Mouse (Mus musculus): ENCODE measurements at regions not wholly inside any gene's neighbourhood (a gene's known extent, or its start where the extent isn't known, plus 50 kb on each side); places are given as distances from the start of the nearest gene placed in this dataset.
"Not testable (repeated sequence)": the region's sequence is repeated elsewhere in the genome, so short reads cannot be mapped to it uniquely, and the experiment has no call there.

DNA sequence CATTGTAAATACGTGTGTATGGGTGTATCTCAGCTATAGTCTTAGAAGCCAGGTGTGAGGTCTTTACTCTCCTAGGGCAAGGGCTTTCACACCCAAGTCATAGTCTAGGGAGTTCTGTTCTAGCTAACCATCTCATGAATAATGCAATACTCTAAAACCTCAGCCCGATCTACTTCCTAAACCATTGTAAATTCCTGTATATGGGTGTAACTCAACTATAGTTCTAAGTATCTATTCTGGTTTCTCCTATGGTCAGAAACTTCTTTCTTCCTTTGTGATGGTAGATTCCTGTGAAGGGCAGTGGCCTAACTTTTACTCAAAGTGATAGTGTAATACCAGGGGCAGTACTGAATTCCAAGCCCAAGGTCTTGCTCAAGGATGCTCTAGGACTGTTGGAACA lies 58.7 kb upstream of the Srd5a3 start:
- not testable (repeated sequence) for DNase-seq (ENCODE audit: low spot score)

DNA sequence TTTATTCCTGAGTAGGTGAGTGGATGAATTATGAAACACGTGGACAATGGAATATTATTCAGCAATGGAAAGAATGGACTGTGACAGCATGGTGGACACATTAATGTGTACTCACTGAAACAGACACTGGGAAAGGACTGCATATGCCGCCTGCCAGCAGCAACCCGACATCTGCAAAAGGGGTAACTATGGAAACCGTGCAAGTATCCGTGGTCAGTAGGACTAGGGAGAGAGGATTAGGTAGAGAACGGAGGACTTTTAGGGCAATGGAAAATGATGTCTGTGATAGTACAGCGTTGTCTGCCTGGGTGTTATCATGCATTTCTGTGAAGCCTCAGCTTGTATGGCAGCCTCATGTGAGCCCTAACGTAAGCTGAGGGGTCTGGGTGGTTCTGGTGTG lies 59.6 kb upstream of the Srd5a3 start:
- DNase-seq (ENCODE audit: low spot score): no peak

DNA sequence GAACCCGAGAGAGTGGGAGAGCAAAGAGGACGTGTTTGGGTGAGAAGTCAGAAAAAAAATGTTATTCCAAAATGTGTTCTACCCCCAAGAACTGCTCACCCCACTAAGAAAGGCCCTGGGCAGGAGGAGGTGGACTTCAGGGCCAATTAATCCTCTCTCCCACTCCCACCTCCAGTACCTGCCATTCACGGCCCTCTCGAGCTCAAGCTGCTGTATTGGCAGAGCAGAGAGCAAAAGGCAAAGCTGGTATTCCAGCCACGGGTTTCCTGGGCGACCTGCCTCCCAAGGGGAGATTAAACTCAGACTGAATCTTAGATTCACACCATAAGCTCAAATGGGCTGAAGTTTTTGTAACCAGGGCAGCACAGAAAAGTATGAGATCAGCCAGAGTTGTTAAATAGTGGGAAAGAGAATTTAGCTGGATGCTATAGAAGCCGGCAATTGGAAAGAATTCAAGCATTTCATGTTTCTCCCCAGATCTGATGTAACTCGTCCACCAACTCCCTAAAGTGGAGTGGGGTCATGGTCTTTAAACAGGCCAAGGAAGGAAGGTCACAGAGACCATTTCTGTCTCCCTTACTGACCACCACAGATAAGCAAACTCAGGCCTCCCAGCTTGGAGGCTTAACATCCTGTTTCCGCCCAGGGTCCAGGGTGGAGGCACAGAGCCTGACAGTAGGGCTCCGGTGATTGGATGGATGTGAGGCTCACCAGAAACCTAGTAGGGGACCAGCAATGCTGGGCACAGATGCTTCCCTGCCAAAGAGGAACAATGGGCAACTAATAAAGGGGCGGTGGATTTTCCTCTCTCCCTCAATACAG lies 60.7 kb upstream of the Srd5a3 start:
- no peak for DNase-seq (ENCODE audit: low spot score)

DNA sequence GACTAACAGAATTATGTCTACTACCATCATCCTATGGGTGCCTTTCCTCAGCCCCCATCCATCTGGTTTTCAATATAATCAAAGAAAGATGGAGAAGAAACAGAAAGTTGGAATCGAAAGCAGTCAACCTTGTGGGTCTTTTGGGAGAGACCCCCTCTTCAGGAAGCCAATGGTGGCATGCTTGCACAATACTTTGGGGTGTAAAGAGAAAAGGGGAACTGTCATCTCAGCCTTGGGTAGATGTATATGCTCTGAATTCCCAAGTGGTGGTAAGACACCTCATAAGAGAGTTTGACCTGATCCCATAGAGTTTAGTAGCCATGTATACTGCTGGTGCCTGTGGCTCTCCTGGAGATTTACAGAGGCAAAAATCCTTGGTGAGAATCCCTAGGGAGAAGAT lies 61.6 kb upstream of the Srd5a3 start:
- no peak for DNase-seq (ENCODE audit: low spot score)

DNA sequence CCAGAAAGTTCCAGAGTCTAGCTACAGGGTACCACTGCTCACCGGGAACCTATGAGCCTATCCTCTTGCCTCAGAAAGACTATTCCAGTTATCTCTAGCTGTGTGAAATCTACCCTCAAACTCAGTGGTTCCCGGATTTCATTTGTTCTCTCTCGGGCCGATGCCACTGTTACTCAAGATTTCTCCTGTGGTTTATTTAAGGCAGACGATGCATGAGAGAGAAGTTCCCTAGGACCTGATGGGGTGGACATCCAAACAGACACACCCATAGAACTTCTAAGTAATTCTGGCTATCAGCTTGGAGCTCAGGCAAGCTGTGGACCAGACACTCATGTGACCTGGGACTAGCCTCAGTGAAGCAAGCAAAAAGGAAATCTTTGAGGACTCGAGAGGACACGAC lies 63.8 kb upstream of the Srd5a3 start:
- DNase-seq (ENCODE audit: low spot score): no peak

GRCm38 (mm10) chr5:76075401-76075800 lies 64.7 kb upstream of the Srd5a3 start:
- DNase-seq (ENCODE audit: low spot score): no peak

GRCm38 (mm10) chr5:76067881-76068280 lies 72.2 kb upstream of the Srd5a3 start:
- no peak for DNase-seq (ENCODE audit: low spot score)

- no peak for DNase-seq (ENCODE audit: low spot score)
Measured at GRCm38 (mm10) chr5:76067231-76067630, 72.8 kb upstream of the Srd5a3 start.

- no peak for DNase-seq (ENCODE audit: low spot score)
Measured at GRCm38 (mm10) chr5:76065789-76066188, 74.3 kb upstream of the Srd5a3 start.

DNA sequence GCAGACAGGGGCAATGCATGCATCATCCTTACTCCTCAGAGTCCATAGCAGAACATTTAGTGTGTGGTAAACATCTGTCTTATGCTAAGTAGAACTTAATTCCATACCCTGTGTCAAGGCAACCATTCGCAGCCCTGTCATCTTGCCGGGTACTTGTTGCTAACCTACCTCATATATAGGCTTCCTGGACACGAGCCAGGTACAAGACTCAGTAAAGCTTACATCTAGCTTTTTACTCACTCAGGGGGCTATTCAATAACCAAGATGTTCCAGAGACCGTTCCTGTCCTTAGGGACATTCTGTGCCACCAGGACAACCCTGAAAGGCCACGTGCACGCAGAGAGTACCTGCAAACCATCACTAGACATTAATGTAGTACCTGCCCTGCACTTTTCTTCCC lies 74.8 kb upstream of the Srd5a3 start:
- no peak for DNase-seq (ENCODE audit: low spot score)

- DNase-seq (ENCODE audit: low spot score): peak; percentile 4
Measured at GRCm38 (mm10) chr5:76064686-76065085, 75.4 kb upstream of the Srd5a3 start.

DNA sequence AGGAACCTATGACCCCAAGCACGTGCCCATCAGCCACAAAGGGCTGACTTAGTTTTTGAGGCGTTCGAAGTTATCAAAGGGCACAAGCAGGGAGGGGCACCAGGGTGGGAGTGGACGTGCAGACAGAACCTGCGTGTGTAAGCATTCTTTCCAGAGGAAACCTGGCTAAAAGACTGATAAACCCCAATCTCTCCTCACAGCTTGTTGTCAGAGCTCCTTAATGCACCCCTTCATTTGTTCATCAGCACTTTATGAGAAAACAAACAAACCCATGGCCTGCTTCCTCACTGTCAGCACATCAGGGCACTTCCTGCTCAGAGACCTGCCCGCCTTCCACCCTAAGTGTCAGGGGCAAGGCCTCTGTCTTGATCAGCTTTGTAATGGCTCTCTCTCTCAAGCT lies 76.6 kb upstream of the Srd5a3 start:
- DNase-seq (ENCODE audit: low spot score): no peak

DNA sequence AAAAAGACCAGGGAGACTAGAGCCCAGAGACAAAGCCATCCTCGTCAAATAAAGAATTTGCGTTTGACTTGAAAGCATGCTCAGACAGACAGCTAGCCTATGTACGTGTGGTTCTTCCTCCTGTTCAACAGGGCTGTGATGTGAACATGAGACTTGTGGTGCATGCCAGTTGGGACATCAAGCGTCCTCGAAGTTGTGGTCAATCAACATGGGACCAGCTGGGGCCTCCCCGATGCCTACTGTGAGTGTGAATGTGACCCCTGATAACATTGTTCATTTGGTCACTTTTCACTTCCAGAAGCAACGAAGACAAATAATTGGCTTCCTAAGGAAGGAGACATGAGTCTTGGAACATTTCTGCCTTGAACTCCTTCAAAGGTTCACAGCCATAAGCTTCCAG lies 79.8 kb upstream of the Kdr start:
- no peak for DNase-seq (ENCODE audit: low spot score)

DNA sequence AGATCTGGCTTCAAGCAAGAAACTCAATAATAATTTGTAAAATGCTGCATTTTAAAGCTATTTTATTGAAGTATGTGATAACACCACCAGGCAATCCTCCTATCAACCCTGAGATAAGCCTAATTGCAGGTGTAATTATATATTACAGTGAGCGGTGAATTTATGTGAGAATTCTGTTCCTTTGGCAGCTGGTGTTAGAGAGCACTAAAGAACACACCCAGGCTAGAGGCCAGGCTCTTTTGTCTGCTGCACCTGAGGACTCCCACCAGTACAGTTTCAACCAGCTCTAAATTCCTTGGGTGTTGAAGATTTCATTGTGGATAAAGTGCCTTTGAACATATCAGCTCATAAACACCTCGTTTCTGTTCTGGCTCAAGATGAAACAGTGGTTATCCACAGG lies 77.6 kb upstream of the Kdr start:
- DNase-seq (ENCODE audit: low spot score): no peak

GRCm38 (mm10) chr5:76052782-76053181 lies 74.5 kb upstream of the Kdr start:
- DNase-seq (ENCODE audit: low spot score): no peak

- DNase-seq (ENCODE audit: low spot score): no peak
Measured at GRCm38 (mm10) chr5:76051658-76052057, 73.4 kb upstream of the Kdr start.

DNA sequence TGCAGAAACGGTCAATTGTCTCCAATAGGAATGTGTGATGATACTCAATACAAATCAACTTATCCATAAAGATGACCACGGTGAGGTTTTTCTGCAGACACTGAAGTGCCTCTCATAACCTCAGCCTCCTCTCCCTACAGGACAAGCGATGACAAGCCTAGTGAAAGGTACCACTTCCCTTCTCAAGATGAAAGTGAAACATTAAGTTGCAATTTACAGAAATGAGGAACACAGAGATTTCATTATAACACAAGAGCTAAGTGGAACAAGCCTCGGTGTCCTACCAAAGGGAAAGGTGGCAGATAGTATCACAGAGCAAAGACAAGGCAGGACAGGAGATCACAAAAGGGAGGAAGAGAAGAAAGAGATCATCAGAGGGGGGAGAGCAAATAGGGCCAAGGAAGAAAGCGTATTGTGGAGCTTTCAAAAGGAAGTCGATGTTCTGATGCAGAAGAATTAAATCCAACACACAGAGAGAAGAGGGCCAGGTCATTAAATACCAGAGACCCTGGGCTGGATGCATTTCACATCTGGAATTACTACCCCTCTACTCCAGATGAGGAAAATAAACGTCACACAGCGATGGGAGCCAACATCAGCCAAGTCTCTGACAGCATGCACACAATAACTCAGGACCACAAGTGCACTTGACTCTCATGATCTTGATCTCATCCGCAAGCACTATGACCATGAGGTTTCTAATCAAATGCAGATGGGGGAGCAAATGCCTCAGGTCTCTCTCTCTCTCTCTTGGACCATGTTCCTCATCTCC lies 70.0 kb upstream of the Kdr start:
- DNase-seq (ENCODE audit: low spot score): no peak

DNA sequence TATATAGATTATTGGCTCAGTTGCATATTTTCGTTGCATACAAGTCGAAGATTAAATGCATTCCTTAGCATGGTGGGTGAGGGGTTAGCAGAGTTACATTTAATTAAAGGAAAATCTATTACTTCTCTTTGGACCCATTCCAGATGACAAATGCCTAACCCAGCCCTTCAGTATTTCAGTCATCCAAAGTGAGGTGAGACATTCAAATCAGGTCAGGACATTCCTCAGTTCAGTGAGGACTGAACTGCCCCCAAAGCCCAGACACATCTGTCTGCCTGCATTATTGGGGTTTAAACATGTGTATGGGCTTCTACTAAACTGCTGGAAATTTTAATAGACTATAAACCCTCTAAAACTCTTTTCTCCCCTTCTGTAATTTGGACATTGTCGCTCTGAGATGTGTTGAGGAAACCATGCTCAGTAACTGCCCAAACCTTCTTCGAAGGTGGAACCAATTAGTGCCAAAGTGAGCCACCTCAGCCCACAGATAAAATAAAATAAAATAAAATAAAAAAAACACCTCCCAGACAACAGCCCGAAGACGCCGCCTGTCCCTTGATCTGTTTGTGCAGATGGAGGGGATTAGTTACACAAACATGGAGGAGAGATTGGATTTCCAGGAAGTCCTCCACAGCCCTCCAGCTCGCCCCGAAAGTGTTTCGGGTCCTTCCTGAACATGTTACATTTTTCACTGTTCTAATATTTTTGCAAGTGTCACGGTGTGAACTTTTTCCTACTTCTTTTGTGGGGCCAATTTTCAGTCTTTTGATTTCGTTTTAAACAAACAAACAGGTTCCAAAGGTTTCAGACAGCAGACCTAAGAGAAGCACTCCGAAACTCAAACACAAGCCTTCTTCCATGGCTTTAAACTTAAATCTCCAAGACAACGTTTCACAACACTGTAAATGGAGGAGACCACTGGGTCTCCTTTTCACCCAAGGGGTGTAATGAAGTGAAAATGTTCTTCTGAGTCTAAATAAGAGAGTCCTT lies 65.6 kb upstream of the Kdr start:
- DNase-seq (ENCODE audit: low spot score): no peak

DNA sequence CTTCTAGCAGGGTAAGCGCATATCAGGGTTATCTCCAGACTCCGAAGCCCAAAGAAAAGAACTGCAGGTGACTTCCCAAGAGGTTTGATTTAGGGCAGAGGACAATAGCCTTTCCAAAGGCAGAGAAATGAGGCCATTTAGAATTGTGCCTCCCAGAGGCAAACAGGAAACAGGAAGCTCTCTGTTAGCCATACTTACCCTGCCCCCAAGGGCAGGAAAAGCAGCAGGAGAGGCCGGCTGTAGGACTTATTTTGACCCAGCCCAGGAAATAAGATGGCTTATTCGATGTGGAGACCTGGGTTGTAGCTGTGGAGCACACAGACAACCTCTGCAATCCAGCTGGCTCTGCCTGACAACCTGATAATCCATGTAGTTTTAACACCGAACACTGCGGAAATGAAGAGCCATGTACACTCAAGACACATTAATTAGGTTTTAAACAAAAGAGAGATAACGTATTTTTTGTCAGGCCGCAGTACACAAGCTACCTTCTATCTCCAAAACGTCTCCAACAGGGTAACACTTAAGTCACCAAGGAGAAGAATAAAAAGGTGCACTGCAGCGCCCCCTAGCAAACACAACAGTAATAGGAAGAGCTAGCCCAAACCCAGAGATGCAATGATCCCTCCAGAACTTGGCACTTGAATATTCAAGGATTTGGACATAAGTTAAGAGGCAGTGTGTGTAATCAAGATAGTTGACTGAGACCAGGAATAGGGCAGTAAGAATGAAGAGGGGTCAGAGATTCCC lies 62.4 kb upstream of the Kdr start:
- DNase-seq (ENCODE audit: low spot score): no peak

GRCm38 (mm10) chr5:76028729-76029128 lies 50.5 kb upstream of the Kdr start:
- DNase-seq (ENCODE audit: low spot score): no peak
